ENCODE assay signal across 20 mouse cellular contexts in genomic region chr4:132932752-132933404, GRCm38 (mm10). TPM values are rescaled to one million over a fixed set of nuclear protein-coding genes. Genes with fewer than 3 reads are reported as not detected.
DNase-seq lines count a peak whose midpoint lies in the region; TF ChIP-seq lines count a peak whose summit lies in the region.
"Had no signal": no experiment of that assay in that cellular context is flagged by ENCODE, and none has a peak within 500 bp of the region (broad histone marks: within the 10 kb centered on the region; RNA-seq: fewer than 3 reads in every experiment).

No protein-coding gene starts in this region.

- 0 out of 2 replicates have a peak overlapping the region, but pooled peaks have one; percentile 63 for H3K27ac ChIP-seq in cortical plate, adult 2 months (ENCODE audit: insufficient read depth, low read length)
- H3K27ac ChIP-seq: embryonic facial prominence, embryonic 15.5 days; forebrain, embryonic 10.5 days; forebrain, embryonic 15.5 days; hindbrain, embryonic 12.5 days had no signal

- DNase-seq in left cerebral cortex, adult 18-20 months (ENCODE audit: low spot score in 2 of 2) = peak; percentile 20 to 31
- no peak for DNase-seq in left cerebral cortex, postnatal 14 days (ENCODE audit: low spot score in 2 of 2)
- DNase-seq in right cerebral cortex, adult 2 months (ENCODE audit: low spot score in 2 of 2) = peak; percentile 46 to 51
- DNase-seq in right cerebral cortex, postnatal 25 days = no peak
- no peak for DNase-seq in heart, adult 18-20 months
- DNase-seq in heart, postnatal 4 days = no peak
- DNase-seq: adrenal gland, postnatal 10 days; cerebellum, adult 18-20 months; cerebellum, postnatal 10 days; embryo, embryonic 11 days; gastrocnemius, postnatal 14 days; heart, postnatal 36 days had no signal

- H3K4me3 ChIP-seq in cortical plate, adult 2 months (ENCODE audit: insufficient read depth, low read length) = no peak overlapping the region
- H3K4me3 ChIP-seq: embryonic facial prominence, embryonic 15.5 days; erythroblast, embryonic 14.5 days; forebrain, embryonic 10.5 days; forebrain, embryonic 15.5 days; heart, embryonic 12.5 days; hindbrain, embryonic 12.5 days had no signal

- intact Hi-C loops in left cerebral cortex, postnatal 14 days (cut with DNase I) = no loop called here

- TF ChIP-seq CTCF in cortical plate, adult 2 months (IDR thresholded peaks at IDR 0.05; ENCODE audit: extremely low read depth, insufficient read depth, low read length) = no peak

- TF ChIP-seq POLR2A in cortical plate, adult 2 months (IDR thresholded peaks at IDR 0.05; ENCODE audit: extremely low read depth, insufficient read depth, low read length) = no peak

- H3K4me1 ChIP-seq in cortical plate, adult 2 months (ENCODE audit: control insufficient read depth, insufficient read depth, low read length) = no peaks in the 10 kb centered on the region; the same call in 1 of the 2 replicates
- H3K4me1 ChIP-seq: embryonic facial prominence, embryonic 15.5 days had no signal

RNA-seq across cellular contexts. Expression of gene Fam76a, which starts 10.5 kb away (rescaled TPM):
- 10 to 100 TPM; 53.2 to 58.1 TPM for total RNA-seq in left cerebral cortex, adult 18-20 months (2021)
- total RNA-seq in left cerebral cortex, postnatal 14 days (2021) = 10 to 100 TPM; 34.7 to 38.6 TPM
- polyA plus RNA-seq in cortical plate, adult 2 months (2012; rRNA removed) = 40.2 and 40.3 TPM in 2 replicates
- 10 to 100 TPM; 29.0 to 37.7 TPM for total RNA-seq in heart, adult 18-20 months (2021)
- 10 to 100 TPM; 33.5 to 38.1 TPM for total RNA-seq in heart, postnatal 4 days (2021)

RNA-seq across cellular contexts. Expression of gene Fgr, which starts 41.0 kb away (rescaled TPM):
- total RNA-seq in left cerebral cortex, adult 18-20 months (2021) = under 1 TPM; 0.26 to 0.59 TPM
- not detected for total RNA-seq in left cerebral cortex, postnatal 14 days (2021)
- polyA plus RNA-seq in cortical plate, adult 2 months (2012; rRNA removed) = 0.11 and 0.15 TPM in 2 replicates
- under 1 TPM; 0.57 to 0.69 TPM for total RNA-seq in heart, adult 18-20 months (2021)
- total RNA-seq in heart, postnatal 4 days (2021) = under 1 TPM; 0.33 to 0.43 TPM
- total RNA-seq: MEL had no signal

RNA-seq across cellular contexts. Expression of gene Stx12, which starts 48.6 kb away (rescaled TPM):
- 100 to 1,000 TPM; 106 to 111 TPM for total RNA-seq in left cerebral cortex, adult 18-20 months (2021)
- total RNA-seq in left cerebral cortex, postnatal 14 days (2021) = 100 to 1,000 TPM in 1 of 2 experiments, 10 to 100 TPM in 1; 96.2 to 104 TPM
- polyA plus RNA-seq in cortical plate, adult 2 months (2012; rRNA removed) = 92.3 and 96.3 TPM in 2 replicates
- total RNA-seq in heart, adult 18-20 months (2021) = 10 to 100 TPM; 32.6 to 33.8 TPM
- total RNA-seq in heart, postnatal 4 days (2021) = 10 to 100 TPM; 53.9 to 54.9 TPM

Comparison
In these comparisons a context has a peak if more than half of its experiments do, and no peak if none do; other contexts are left out.
1. DNase-seq: peak in left cerebral cortex, adult 18-20 months (2 of 2) and right cerebral cortex, adult 2 months (2 of 2); none in left cerebral cortex, postnatal 14 days (0 of 2), right cerebral cortex, postnatal 25 days (single experiment), heart, adult 18-20 months (0 of 2) and heart, postnatal 4 days (single experiment).